Mouse (Mus musculus): ENCODE measurements around the gene Ap5s1.
A peak's percentile ranks its signal among the peaks of the same experiment; 100 is the strongest.
"Not testable (repeated sequence)": the region's sequence is repeated elsewhere in the genome, so short reads cannot be mapped to it uniquely, and the experiment has no call there.

The Ap5s1 gene

DNA sequence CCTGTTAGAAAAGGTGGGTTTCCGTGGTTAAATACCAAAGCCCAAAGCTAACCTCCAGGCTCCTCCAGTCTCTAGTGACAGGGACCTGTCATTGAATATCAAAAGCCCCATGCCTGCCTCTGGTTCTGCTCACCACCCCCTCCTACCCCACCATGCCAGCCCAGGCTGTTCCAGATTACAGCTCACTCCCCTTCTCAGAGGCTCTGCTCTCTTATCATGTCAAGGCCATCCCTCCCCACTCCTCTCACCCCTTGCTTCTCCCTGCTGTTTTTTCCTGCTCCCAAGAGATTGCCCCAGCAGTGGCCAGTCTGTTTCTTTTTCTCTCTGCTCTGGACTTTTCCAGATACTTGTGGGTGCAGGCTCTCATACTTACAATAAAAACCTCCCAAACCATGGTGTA is 16.7 kb downstream of the Ap5s1 start:
- DNase-seq, result no peak

DNA sequence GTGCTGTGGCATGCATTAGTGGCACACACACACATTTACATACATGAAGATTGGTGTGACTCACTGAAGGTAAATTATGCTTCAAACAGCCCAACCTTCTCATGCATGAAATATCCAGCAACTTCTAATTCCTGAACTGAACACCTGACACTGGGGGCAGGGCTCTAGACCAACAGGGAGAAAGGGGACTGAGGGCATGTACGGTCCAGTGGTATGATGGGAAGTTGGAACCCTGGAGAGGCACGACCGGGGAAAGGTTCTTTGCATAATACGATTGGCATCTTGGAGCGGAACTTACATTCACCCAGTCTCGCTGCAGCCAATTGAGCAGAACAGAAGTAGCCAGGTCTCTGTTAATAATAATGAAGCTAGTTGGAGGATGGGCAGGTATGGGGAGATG is 18.3 kb downstream of the Ap5s1 start:
- no peak for DNase-seq

GRCm38 (mm10) chr2:131226669-131227068 is 19.8 kb downstream of the Ap5s1 start:
- not testable (repeated sequence) for DNase-seq

DNA sequence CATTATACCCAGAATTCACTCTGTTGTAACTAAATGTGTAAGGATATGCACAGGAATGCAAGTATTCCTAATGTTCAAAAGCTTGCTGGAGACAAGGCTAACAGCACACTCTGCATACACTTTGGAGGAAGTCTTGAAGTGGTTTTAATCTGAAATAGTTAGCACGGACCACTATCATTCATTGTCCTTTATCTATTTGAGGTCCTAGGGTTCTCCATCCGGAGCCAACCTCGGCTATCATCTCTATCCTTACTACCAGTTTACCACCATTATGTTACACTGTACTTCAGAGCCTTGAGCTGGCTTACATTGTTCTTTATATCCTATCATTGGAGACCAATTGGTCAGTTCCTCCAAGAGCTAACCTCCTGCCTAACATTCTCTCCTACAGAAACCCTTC is 20.4 kb downstream of the Ap5s1 start:
- DNase-seq, result no peak

- no peak for DNase-seq
These were observed 25.7 kb downstream of the Ap5s1 start for GRCm38 (mm10) chr2:131232558-131232957.

GRCm38 (mm10) chr2:131233307-131234126 is 26.6 kb downstream of the Ap5s1 start, which contains the start of gene Mavs:
TSS of gene Mavs (plus strand) at chr2:131234063.
- DNase-seq, result peak; percentile 91 to 96

DNA sequence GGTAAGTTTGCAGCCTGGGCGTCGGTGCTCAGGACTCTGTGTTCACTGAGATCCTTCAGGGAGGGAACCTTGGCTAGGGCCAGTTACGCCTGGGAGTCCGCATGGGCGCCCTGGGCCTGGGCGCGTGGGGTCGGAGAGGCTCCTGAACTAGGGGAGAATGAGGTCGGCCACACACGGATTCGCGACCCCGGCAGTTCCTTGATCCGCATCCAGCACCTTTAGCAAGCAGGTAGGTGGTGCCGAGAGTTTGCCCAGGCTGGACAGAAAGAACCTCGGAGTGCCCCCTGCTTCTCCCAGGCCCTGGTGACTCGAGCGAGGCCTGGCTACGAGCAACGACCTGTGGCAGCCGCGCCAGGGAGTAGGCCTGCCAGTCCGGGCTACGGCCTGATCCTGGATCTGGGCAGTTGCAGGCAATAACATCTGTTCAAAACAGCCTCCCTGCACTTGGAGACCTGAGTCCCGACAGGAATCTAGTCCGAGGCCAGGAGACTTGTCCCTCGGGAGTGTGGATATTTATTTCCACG is 27.3 kb downstream of the Ap5s1 start:
- no peak for DNase-seq

- peak in 1 of 2 experiments; percentile 9 for DNase-seq
These were observed 28.2 kb downstream of the Ap5s1 start for GRCm38 (mm10) chr2:131234970-131235635.

GRCm38 (mm10) chr2:131242180-131242579 is 35.3 kb downstream of the Ap5s1 start:
- no peak for DNase-seq

DNA sequence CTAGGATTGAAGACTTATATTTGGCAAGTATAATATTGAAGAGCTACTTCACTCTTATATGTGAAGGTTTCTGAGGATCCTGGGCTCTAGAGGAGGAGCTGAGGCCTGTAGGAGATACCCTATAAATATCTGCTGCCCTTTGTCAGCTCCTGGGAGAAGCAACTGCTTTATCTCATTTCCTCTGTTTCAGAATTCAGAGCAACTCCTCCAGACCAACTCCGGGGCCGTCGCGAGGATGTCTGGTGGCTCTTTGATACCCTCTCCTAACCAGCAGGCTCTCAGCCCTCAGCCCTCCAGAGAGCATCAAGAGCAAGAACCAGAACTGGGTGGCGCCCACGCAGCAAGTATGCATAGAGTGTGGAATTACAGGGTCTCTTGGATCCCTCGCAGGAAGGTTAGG is 36.1 kb downstream of the Ap5s1 start:
- DNase-seq, result no peak

GRCm38 (mm10) chr2:131253681-131254328 is 46.9 kb downstream of the Ap5s1 start:
- peak; percentile 48 to 71 for DNase-seq

GRCm38 (mm10) chr2:131254329-131254713 is 47.4 kb downstream of the Ap5s1 start:
- DNase-seq, result no peak

DNA sequence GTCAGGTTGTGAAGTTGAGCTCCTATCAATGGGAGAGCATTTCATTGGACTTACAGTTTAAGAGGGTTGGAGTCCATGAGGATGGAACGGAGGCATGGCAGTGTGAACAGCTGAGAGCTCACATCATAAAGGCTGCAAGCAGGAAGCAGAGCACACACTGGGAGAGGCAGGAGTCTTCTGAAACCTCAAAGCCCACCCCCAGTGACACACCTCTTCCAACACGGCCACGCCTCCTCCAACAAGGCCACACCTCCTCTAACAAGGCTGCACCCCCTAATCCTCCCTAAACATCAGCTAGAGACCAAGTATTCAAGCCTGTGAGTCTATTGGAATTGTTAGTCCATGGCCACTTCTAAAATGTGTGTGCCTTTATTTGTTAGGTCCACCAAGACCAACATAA is 48.9 kb downstream of the Ap5s1 start:
- no peak for DNase-seq

GRCm38 (mm10) chr2:131258693-131259092 is 51.8 kb downstream of the Ap5s1 start:
- DNase-seq, result no peak

GRCm38 (mm10) chr2:131260544-131261307 is 53.8 kb downstream of the Ap5s1 start:
- DNase-seq, result no peak

DNA sequence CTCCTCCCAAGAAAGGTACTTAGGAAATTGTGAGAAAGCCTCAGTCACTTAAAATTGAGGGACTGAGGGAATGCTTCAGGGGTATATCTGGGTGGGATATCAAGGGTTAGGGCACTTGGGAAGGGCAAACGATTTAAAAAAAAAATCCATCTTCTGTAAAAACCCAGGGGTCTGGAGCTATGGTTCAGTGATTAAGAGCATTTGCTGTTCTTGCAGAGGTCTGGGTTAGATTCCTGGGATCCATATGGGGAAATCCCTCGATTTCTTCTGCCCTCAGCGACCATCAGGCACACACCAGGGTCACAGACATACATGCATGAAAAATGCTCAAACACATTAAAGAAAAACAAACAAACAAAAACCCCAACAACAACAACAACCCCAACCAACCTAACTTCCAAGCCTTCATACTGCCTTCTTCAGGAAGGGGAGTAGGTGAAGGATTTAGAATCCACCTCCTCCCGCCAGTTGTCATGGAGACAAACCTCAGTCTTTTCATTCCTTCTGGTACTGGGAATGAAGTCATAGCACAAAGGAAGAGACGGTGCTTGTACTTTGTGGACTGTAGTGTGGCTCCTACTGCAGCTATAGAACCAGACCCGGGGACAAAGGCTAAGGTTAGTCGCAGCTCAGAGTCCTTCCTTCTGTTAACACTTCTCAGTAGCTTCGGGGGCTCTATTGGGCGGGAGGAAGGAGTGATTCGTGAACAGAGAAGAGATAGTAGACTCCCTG is 54.8 kb downstream of the Ap5s1 start:
- DNase-seq, result no peak

DNA sequence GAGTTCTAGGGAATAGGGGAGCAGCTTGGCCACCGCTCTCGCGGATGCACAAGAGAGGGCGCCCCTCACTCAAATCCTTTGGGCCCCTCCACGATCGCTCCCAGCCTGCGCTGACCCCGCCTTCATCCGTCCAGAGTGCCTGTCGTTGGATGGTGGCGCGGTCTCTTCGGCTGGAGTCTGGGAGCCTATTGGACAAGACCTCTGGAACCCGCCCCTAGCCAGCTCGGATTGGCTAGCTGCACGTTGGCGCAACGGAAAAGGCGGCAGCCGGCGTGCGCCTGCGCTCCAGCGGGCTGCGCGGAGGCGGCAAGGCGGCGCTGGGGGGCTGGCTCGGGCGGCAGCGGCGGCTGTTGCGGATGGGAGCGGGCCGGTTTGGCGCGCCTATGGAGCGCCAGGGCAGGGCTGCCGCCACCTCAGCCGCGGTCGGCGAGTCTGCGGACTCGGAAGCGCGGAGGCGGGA is 55.4 kb downstream of the Ap5s1 start, which contains the start of gene Pank2:
Gene Pank2, plus strand, starts transcription at position 283 of the 460 bp plus-strand sequence.
- DNase-seq, result peak; percentile 97 to 98
